Mouse (Mus musculus) layer of hippocampus, postnatal 10 days (tissue): ENCODE results near the gene Ssr1. TPM values are rescaled to one million over a fixed set of nuclear protein-coding genes. Genes with fewer than 3 reads are reported as not detected.
A peak's percentile ranks its signal among the peaks of the same experiment; 100 is the strongest.

Experiments
- DNase-seq, 2 experiments: peaks; one replicate each; pipeline ENCODE4 v3.0.0; 2021; ENCODE audit warnings: low spot score in 2 of 2
- total RNA-seq, 2 experiments: library from RNA; stranded (reverse); gene quantifications; 2 replicates each; pipeline ENCODE4 v1.2.3; 2021

The Ssr1 gene
- total RNA-seq, 2 experiments from 2014 or later: 81.6 to 91.7 TPM

DNA sequence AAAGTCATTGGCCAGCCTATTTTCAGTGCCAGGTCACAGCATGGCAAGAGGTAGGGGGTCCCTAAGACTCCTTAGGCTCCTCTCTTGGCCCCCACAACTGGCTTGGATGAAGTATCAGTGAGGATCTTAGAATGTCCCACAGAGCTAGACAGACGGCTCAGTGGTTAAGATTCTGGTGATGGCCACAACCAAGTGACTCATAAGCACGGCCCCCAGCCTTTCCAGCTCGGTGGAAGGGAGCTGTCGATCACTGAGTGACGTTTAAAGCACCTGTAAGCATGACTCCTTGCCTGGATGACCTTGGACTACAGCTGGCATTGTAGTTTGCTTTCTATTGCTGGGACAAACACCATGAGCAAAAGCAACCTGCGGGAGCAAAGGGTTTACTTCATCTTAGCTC lies 41.0 kb downstream of the Ssr1 start:
- no peak for DNase-seq

DNA sequence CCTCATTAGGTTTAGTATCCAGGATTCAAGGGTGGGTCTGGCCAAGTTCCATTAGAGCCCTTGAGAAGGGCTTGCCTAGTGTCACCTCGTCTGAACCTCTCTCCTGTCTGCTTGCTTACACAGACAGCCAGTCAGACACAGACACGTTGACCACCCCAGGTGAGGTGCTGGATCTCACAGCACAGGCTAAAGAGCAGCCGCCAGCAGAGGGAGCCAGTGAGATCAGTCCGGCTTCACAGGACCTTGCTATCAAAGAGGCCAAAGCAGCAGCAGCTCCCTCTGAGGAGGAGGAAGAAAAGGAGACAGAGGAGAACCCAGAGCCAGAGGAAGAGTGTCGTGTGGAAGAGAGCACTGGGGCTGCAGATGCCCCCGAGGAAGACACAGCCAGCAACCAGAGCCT lies 47.3 kb downstream of the Ssr1 start:
- peak; percentile 78 to 83 for DNase-seq

DNA sequence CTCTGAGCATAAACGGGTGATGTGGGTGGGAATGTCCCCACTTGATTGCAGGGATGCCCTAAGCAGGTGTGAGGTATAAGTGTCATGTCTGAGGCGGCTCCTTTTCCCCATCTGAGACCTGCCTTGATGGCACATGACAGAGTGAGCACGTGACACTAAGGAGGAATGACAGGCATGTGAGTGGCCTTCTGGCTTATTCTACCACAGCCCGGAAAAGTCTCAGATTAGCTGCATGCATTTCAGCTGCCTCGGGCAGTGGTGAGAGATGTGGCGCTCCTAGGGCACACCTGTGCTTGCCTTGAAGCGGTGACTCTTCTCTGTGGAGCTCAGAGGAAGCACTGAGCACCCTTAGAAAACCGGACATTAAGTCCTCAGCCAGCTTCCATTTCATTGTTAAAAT lies 48.6 kb downstream of the Ssr1 start:
- no peak for DNase-seq

DNA sequence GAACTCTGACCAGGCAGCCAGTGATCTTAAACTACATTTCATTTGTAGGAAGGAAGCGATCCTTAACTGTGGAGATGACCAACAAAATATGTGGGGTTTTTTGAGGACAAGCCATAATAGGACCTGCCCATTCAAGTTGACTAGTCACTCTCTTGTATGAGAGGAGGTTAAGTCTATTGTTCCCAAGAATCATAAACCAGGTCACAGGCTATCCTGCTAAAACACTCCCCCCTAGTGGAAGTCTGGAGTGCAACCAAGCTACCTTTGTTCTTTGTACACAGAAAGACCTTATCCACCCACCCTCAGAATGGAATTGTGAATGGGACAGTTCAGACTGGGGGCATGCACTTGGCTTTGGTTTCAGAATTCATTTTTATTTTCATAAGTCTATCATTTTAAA lies 49.7 kb downstream of the Ssr1 start:
- no peak for DNase-seq

DNA sequence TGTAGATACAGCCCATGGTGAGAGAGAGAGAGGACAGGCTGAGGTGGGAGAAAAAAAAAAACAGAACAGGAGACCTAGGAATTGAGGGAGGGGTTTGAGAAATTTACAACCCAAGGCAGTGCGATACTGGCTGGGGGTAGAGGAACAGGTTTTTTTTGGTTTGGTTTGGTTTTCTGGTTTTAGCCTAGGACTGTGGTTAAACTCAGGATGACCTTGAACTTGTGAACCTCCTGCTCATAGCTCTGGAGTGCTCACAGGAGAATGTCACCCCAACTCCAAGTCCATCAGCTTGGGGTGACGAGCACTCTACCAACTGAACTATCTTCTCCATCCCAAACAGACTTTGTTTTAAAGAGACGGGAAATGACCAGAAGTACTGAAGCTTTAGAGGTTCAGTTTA lies 50.6 kb downstream of the Ssr1 start:
- no peak for DNase-seq

DNA sequence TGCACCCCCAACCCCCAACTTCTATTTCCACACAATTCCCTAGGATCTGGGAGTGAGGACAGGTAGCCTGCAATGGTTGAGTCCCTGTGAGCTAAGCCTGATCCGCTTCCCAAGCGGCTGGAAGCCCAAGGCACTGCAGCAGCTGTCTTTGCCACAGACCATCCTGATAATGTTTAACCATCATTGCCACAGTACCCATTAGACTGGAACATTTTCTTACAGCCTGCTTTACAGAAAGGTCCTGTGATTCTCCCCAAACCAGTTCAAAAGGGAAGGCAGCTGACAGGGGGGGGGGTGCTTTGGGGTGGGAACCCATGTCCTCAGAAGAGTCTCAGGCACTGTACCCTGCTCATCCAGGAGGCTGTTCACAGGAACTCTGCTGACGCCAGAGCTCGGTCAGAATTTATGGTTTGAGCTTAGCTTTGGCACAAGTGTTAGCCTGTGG lies 51.1 kb downstream of the Ssr1 start:
- no peak for DNase-seq

DNA sequence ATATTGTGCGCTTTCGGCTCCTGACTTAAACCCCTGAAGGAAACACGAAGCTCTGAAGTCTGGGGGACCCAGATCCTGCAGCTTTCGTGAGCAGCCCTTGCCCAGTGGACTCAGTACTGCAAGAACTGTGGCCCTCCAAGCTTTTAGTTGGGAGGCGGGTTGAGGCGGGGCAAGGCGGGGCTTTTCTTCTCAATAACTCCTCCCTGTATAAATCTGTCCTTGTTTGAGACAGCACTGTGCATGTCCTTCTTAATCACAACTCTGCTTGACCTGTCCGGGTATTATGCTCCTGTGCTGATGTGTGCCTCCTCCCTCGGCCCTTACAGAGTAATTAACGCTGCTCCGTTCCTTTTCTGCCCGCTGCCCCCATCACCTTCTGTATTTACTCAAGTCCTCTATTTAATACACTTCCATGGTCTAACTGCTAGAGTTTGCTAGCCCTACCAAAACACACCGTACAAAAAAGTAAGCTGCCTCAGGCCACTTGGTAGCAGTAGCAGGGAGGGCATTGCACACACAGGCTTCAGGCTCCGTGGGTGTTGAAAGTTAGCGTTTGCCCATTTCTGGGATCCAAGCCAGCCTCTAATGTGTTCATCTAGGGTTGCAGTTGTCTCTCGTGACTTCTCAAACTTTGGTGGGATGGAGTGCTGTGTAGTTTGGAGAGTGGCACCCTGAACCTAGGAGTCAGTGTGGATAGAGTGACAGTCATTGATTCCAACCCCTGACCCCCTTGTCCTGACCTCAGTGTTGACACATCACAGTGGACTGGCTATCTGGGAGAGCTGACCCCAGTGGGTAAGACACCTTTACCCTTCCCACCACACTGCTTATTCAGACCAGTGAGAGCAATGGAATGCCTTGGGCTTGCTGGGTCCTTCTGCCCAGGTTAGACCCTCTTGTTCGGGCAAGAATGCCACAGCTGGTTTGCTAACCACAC lies 51.8 kb downstream of the Ssr1 start:
- no peak for DNase-seq

DNA sequence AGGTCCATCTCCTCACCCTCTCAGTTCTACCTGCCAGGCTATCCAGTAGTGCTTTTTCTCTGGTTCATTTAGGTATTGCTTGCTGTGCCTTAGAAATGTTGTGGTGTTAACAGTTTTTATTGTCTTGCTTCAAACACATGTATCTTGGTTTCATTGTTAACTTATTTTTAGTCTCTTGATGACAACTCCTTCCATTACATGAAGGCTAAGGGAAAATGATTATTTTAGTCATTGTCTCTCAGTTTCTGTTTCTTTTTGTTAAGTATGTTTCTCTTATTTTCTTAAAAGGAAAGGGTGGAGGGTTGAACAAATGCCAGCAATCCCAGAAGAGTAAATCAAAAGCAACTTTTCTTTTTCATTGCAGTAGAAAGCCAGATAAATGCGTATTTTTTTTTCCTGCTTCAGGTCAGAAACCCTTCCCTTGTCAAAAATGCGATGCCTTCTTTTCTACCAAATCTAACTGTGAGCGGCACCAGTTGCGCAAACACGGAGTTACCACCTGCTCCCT lies 52.8 kb downstream of the Ssr1 start:
- no peak for DNase-seq

DNA sequence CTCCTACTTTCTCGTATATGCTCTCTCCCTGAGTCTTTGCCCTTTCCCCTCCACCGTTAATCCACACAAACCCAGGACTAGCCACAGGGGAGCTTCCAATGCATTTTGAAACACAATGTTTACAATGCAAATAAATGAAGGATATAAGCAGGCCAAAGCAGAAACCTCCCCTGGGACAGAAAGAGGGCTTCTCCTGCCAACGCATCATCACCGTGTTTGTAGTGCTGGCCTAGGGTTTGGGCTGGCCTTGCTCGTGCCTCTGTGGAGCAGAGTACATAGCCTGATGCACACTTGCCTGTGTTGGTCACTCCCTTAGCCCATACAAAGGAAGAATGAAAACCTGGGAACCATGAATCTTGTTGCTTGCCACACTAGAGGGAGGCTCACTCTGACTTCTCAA lies 53.4 kb downstream of the Ssr1 start:
- no peak for DNase-seq

DNA sequence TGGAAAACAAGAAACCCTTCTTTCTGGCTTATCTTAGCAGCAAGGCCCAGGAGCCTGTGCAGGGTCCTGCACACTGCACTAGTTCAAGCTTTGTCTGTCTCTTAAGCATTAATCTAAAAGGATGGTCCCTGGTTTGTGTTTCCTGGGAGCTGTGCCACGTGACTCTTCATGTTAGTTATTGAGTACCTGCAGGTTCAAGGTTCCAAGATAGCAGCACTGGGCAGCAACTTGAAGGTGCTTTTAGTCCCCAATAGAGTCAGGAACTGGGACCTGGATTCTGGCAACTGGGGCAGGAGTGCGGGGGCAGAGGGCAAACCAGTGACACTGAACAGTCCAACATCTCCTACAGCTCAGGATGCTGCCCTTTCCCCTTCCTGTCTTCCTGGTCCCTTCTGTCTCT lies 53.9 kb downstream of the Ssr1 start:
- DNase-seq: no peak

DNA sequence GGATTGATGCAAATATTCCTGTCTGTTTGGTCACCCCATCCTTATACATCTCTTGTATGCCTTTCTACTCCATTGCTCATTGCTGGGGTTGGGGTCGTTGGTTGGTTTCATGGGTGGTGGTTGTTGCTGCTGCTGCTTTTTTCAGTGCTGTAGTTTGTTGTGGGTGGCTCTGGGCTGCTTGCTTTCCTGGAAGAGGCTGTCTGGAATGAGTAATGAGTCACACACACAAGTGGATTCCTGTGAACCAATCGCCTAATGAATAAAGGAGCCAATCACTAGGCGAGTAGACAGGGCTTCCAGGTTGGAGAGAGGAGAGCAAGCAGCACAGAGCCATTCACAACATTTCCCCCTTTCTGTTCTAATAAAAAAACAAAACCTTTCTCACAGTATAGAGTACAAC lies 57.7 kb downstream of the Ssr1 start:
- DNase-seq: no peak

DNA sequence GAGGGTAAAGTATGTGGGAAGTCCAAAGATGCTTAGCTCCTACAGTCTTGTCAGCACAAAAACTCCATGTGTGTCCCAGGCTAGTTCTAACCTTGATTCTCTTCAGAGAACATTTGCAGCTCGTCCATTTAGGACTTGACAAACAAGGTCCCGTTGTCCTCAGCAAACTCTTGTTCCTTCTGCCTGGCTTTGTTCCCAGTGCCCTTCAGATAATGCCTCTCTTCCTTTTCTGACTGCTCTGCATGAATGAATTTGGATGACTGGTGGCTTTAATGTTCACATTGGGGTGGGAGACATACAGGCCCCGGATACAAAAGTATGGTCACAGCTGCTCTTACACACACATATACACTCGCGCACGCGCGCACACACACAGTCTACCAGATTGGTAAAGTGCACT lies 59.1 kb downstream of the Ssr1 start:
- DNase-seq: no peak

DNA sequence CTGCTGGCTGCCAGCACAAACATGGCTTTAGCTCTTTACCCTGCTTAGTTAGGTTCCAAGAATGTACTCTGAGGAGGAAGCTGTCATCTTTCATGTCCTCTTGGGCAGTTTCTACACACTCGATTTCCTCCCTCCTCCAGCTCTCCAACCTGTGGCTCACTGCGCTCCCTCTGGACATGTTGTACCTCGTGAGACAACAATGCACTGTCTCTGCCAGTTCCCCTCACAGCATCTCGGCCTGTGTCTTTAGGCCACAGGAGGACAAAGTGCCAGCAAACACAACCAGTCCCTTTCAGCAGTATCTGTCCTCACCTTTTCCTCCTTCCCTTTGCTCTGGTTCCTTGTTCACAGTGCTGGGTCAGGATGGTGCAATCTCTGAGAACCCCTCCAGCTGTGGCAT lies 59.9 kb downstream of the Ssr1 start:
- DNase-seq: no peak

DNA sequence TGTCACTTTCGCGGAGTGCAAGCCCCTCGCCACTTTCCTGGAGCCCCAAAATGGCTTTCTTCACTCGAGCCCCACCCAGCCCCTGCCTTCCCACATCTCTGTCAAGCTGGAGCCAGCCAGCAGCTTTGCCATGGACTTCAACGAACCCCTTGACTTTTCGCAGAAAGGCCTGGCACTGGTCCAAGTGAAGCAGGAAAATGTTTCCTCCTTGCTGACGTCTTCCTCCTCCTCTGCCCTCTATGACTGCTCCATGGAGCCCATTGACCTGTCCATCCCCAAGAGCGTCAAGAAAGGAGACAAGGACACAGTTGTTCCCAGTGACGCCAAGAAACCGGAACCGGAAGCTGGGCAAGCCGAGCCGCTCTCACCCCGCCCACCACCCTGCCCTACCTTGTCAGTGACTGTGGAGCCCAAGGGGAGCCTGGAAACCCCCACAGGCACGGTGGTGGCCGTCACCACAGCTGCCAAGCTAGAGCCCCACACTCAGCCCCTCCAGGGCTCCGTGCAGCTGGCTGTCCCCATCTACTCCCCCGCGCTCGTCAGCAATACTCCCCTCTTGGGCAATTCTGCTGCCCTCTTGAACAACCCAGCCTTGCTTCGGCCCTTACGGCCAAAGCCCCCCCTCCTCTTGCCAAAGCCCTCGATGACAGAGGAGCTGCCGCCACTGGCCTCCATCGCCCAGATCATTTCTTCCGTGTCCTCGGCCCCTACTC lies 62.7 kb downstream of the Ssr1 start:
- DNase-seq: no peak

DNA sequence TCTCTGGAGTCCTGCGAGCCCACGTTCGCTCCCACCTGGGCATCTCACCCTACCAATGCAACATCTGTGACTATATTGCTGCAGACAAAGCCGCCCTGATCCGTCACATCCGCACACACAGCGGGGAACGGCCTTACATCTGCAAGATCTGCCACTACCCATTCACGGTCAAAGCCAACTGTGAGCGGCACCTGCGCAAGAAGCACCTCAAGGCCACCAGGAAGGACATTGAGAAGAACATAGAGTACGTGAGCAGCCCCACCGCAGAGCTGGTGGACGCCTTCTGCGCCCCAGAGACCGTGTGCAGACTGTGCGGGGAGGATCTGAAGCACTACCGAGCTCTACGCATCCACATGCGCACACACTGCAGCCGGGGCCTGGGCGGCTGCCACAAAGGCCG lies 63.4 kb downstream of the Ssr1 start:
- DNase-seq: no peak

DNA sequence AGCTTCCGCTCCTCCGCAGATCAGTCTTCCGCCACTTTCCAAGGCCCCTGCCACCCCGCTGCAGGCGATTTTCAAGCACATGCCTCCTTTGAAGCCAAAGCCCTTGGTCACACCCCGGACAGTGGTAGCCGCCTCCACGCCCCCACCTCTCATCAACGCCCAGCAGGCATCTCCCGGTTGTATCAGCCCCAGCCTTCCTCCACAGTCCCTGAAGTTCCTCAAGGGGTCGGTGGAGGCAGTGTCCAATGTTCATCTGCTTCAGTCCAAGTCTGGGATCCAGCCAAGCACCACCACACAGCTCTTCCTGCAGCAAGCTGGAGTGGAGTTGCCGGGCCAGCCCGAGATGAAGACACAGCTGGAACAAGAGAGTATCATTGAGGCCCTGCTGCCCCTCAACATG lies 63.9 kb downstream of the Ssr1 start:
- DNase-seq: no peak

DNA sequence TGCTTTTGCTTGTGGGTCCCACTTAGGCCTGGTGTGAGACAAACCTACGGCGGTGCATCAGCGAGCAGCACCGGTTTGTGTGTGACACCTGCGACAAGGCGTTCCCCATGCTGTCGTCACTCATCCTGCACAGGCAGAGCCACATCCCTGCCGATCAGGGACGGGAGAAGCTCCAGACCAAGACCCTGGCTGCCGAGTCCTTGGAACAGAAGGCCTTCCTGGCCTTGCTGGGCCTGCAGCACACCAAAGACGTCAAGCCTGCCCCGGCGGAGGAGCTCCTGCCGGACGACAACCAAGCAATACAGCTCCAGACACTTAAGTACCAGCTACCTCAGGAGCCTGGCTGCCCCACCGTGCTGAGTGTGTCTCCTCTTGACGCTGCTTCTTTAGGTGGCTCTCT lies 64.5 kb downstream of the Ssr1 start:
- no peak for DNase-seq

DNA sequence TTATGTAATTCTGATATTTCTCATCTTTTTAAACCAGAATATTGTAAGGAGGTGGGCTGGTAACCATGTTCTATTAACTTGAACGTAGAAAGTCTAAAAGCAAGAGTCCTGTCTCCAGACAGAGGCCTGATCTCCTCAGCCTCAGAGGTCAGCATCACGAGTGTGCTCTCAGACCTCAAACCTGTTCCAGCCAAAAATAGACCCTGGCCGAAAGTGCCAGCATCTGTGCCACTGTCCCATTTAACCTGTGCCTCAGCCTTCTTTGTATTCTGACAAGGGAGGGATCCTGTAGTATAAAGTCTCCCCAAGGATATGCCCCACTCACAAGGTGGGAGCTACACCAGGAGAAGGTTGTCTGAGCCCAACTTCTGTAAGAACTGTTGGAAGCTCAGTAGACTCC lies 67.6 kb downstream of the Ssr1 start:
- no peak for DNase-seq

DNA sequence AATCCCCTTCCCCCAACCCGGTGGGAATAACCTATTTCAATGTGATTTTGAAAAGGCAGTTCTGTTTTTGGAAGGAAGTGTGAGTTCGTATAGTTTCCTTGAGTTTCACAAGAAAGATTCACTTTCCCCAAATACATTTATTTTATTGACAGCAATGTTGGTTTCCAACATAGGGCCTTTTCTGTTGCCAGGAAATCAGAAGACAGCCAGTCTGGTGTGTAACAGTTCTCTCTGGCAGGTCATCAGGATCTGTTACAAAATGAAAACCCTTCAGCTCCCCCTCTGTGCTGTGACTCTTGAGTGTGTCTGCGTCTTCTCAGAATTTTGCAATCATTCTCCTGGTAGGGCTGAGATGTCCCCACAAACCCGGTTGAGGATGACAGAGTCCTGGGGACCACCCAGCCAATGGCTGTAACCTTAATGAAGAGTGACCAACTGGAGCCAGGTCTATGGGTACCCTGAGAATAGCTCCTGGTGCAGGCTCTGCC lies 69.5 kb downstream of the Ssr1 start:
- no peak for DNase-seq

DNA sequence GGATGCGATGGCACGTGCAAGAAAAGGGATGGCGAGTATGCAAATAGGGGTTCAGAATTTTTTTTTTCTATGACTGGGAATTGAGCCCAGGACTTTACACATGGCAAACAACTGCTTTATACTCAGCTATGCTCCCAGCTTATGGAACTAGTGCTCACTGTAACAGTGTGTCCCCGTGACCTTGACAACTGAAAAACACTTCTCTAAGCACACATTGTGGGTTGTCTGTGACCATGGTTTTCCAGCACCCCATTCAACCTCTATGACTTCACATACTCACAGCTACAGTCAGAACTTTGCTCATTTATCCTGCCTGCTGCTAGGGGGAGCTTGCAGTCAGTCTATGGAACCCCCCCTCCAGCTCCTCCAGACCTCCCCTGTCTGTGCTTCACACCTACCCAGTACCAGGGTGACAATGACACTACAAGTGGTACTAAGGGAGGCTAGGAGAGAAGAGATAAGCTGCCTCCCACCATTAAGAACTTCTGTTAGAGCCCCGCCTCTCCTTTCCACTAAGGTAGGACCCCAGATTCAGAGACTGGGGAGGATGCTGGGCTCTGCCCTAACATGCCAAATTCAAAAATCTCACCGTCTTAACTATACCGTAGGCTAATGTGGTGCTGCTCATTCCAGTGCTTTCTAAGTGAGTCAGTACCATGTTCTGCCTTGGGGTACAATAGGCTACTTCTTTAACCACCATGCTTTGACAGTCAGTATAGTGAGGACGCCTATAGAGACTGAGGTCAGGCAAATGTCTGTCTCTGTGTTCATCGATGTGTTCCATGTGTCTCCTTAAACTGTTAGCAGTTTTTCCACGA lies 70.2 kb downstream of the Ssr1 start:
- DNase-seq: no peak

DNA sequence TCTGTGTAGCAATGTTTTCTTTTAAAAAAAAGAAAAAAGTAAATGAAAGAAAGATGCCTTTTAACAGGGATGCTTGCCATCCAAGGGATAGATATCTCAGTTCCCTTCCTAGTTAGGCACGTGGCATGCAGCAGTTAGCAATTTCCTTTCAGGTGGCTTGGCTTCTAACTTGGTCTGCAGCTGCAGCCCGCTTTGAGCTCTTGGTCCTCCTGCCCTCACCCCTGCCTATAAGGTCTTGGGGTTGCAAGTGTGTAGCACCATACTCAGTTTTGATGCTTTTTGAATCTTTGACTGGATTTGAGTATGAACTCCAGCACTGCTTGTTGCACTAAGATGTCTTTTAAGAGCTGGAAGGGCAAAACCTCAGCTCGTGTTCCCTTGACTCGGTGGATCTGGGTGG lies 70.9 kb downstream of the Ssr1 start:
- no peak for DNase-seq
